28 mouse cellular contexts compared by ENCODE assay signal in the genomic region with DNA sequence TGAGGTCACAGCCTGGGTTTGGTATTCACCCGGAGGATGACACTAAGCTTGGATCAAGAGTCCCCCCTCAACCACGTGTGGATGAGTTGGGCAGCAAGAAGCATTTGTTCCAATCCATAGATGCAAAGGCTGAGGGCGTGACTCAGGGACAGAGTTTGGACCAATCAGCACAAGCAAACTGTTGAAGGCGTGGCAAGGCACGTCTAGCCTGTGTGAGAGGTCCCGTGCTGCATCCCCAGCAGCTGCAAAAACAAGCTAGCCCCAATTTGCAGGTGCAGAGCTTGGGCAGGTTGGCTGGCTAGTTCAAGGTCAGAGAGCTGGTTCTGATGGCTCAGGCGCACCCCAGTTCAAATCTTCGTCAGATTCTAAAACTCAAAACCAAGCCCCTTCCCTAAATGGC. TPM values are rescaled to one million over a fixed set of nuclear protein-coding genes. Genes with fewer than 3 reads are reported as not detected.
A peak's percentile ranks its signal among the peaks of the same experiment; 100 is the strongest.
DNase-seq lines count a peak whose midpoint lies in the region; ATAC-seq and TF ChIP-seq lines count a peak whose summit lies in the region.
"Had no signal": no experiment of that assay in that cellular context is flagged by ENCODE, and none has a peak within 500 bp of the region (broad histone marks: within the 10 kb centered on the region; RNA-seq: fewer than 3 reads in every experiment).

No protein-coding gene starts in this region.

- no peak overlapping the region for H3K4me3 ChIP-seq in hindbrain, embryonic 10.5 days
- H3K4me3 ChIP-seq in hindbrain, embryonic 12.5 days = no peak overlapping the region
- H3K4me3 ChIP-seq in ES-Bruce4 (ENCODE audit: low read depth, low read length) = no peak overlapping the region
- H3K4me3 ChIP-seq: forebrain, embryonic 10.5 days; forebrain, embryonic 13.5 days; hindbrain, embryonic 15.5 days had no signal

- H3K4me1 ChIP-seq in hindbrain, embryonic 10.5 days (replicated peaks) = peaks cover 70% of the 10 kb centered on the region
- peaks cover 33% of the 10 kb centered on the region for H3K4me1 ChIP-seq in hindbrain, embryonic 12.5 days
- peaks cover 30% of the 10 kb centered on the region for H3K4me1 ChIP-seq in ES-Bruce4 (ENCODE audit: control insufficient read depth, insufficient read depth, low read length)

- TF ChIP-seq POLR2A in ES-Bruce4 (IDR thresholded peaks at IDR 0.05; ENCODE audit: insufficient read depth, low read length) = no peak

- H3K27ac ChIP-seq in hindbrain, embryonic 10.5 days = 0 out of 2 replicates have a peak overlapping the region, but pooled peaks have one; percentile 31
- H3K27ac ChIP-seq in hindbrain, embryonic 12.5 days = no peak overlapping the region
- no peak overlapping the region for H3K27ac ChIP-seq in ES-Bruce4 (ENCODE audit: insufficient read depth, low read length)
- H3K27ac ChIP-seq: forebrain, embryonic 10.5 days; forebrain, embryonic 13.5 days; hindbrain, embryonic 15.5 days had no signal

- no peak for ATAC-seq in hindbrain, embryonic 12.5 days (ENCODE audit: low FRiP score)
- ATAC-seq: activated CD4-positive, CD25-positive, alpha-beta regulatory T cell, adult 4 months; forebrain, embryonic 13.5 days; forebrain, embryonic 16.5 days; intestine, postnatal 0 days; Patski had no signal

- 60% methylated on average over 8 of the region's 8 CpGs for WGBS in hindbrain, embryonic 10.5 days
- 64% methylated on average over 8 of the region's 8 CpGs for WGBS in hindbrain, embryonic 12.5 days

- H3K9ac ChIP-seq in hindbrain, embryonic 12.5 days = no peak overlapping the region
- no peak overlapping the region for H3K9ac ChIP-seq in ES-Bruce4 (ENCODE audit: low read depth, poor library complexity, severe bottlenecking)
- H3K9ac ChIP-seq: forebrain, embryonic 13.5 days; hindbrain, embryonic 15.5 days had no signal

- H3K4me2 ChIP-seq in hindbrain, embryonic 12.5 days (replicated peaks) = no peak overlapping the region
- H3K4me2 ChIP-seq: forebrain, embryonic 13.5 days; heart, embryonic 11.5 days; hindbrain, embryonic 15.5 days had no signal

- DNase-seq in hindbrain, embryonic 10.5 days (ENCODE audit: low spot score) = no peak
- DNase-seq in ZHBTc4 (ENCODE audit: low read depth, low spot score) = peak; percentile 75
- DNase-seq in thymus, postnatal 25 days = no peak
- no peak for DNase-seq in left cerebral cortex, adult 8-10 months (ENCODE audit: low spot score in 2 of 2)
- DNase-seq: adrenal gland, adult 8-10 months; adrenal gland, postnatal 25 days; B cell, adult 2 months; cerebellum, adult 11-12 months; cerebellum, adult 8-10 months; cerebellum, postnatal 10 days; cerebellum, postnatal 36 days; embryo, embryonic 11 days; gastrocnemius, postnatal 10 days; gastrocnemius, postnatal 36 days; heart, adult 11 months; heart, postnatal 36 days had no signal

- no peaks in the 10 kb centered on the region for H3K9me3 ChIP-seq in hindbrain, embryonic 10.5 days
- H3K9me3 ChIP-seq in hindbrain, embryonic 12.5 days (replicated peaks) = no peaks in the 10 kb centered on the region
- H3K9me3 ChIP-seq in ES-Bruce4 (replicated peaks; ENCODE audit: control insufficient read depth, insufficient read depth, low read length, poor library complexity, severe bottlenecking) = no peaks in the 10 kb centered on the region
- H3K9me3 ChIP-seq: forebrain, embryonic 10.5 days; forebrain, embryonic 13.5 days; hindbrain, embryonic 15.5 days had no signal

- H3K36me3 ChIP-seq in hindbrain, embryonic 10.5 days = no peaks in the 10 kb centered on the region
- no peaks in the 10 kb centered on the region for H3K36me3 ChIP-seq in hindbrain, embryonic 12.5 days
- no peaks in the 10 kb centered on the region for H3K36me3 ChIP-seq in ES-Bruce4 (ENCODE audit: control insufficient read depth, insufficient read depth, low read length, poor library complexity, severe bottlenecking)
- H3K36me3 ChIP-seq: forebrain, embryonic 10.5 days; G1E; hindbrain, embryonic 15.5 days had no signal

- no peak for TF ChIP-seq CTCF in ES-Bruce4 (IDR thresholded peaks at IDR 0.05; ENCODE audit: low read depth, low read length)

- no peaks in the 10 kb centered on the region for H3K27me3 ChIP-seq in hindbrain, embryonic 10.5 days (ENCODE audit: insufficient read depth, poor library complexity, severe bottlenecking)
- H3K27me3 ChIP-seq in hindbrain, embryonic 12.5 days = no peaks in the 10 kb centered on the region
- H3K27me3 ChIP-seq in ES-Bruce4 (ENCODE audit: control insufficient read depth, insufficient read depth, low read length, poor library complexity, severe bottlenecking) = no peaks in the 10 kb centered on the region
- H3K27me3 ChIP-seq: CH12.LX; forebrain, embryonic 13.5 days; hindbrain, embryonic 15.5 days; Patski had no signal

- TF ChIP-seq EP300 in ES-Bruce4 (IDR thresholded peaks at IDR 0.05; ENCODE audit: insufficient read depth, low read depth, low read length) = peak; percentile 83; the same call in 1 of the 2 replicates

RNA-seq across cellular contexts. Expression of gene Kazn, which starts 20.2 kb away (rescaled TPM):
- 11.4 and 14.3 TPM in 2 replicates for polyA plus RNA-seq in hindbrain, embryonic 10.5 days (2016; fragmentation: Nextera tagmentation; extraction: Ambion mirVana)
- polyA plus RNA-seq in hindbrain, embryonic 12.5 days (2016; fragmentation: Nextera tagmentation; extraction: Ambion mirVana) = 20.6 and 22.4 TPM in 2 replicates
- polyA plus RNA-seq in ES-Bruce4 (2011; ENCODE audit: insufficient read depth, insufficient read length, low read depth, missing spikeins) = 80.2 and 84.3 TPM in 2 replicates
- total RNA-seq in left cerebral cortex, adult 8-10 months (2022) = 100 to 1,000 TPM in 2 of 4 experiments, 10 to 100 TPM in 2; 91.5 to 107 (median 100) TPM
- polyA plus RNA-seq: activated CD4-positive, CD25-positive, alpha-beta regulatory T cell, adult 4 months; G1E had no signal
